Mouse (Mus musculus): ENCODE results near the gene Ubap1l. TPM values are rescaled to one million over a fixed set of nuclear protein-coding genes. Genes with fewer than 3 reads are reported as not detected.

Ubap1l gene
- polyA plus RNA-seq, 1 experiment from 2014 or later, result 1.6 TPM

- WGBS, result 85% methylated on average over 9 of the region's 9 CpGs
- ATAC-seq (ENCODE audit: low FRiP score, low read depth), result no peak
Measured at GRCm38 (mm10) chr9:65375163-65375934, 14.5 kb downstream of the Ubap1l start.

GRCm38 (mm10) chr9:65381017-65381590 lies 20.3 kb downstream of the Ubap1l start:
- WGBS, result 78% methylated on average over 4 of the region's 4 CpGs

More at GRCm38 (mm10) chr9:65375163-65375934, 14.5 kb downstream of the Ubap1l start:
- Histone ChIP-seq H3K4me2 (replicated peaks) (no peak overlapping the region), H3K36me3 (peaks cover 27% of the 10 kb centered on the region), H3K9me3 (no peaks in the 10 kb centered on the region), H3K4me1 (no peaks in the 10 kb centered on the region), H3K27ac (no peak overlapping the region), H3K4me3 (no peak overlapping the region), H3K27me3 (replicated peaks) (no peaks in the 10 kb centered on the region), H3K9ac (no peak overlapping the region; the same call in 1 of the 2 replicates)

GRCm38 (mm10) chr9:65382031-65382750 lies 21.4 kb downstream of the Ubap1l start:
- H3K27ac ChIP-seq, result no peak overlapping the region

More at GRCm38 (mm10) chr9:65381017-65381590, 20.3 kb downstream of the Ubap1l start:
- Histone ChIP-seq H3K4me1 (0 out of 2 replicates have a peak, but pooled peaks cover under 1% of the 10 kb centered on the region), H3K27me3 (replicated peaks) (no peaks in the 10 kb centered on the region), H3K9me3 (no peaks in the 10 kb centered on the region), H3K27ac (no peak overlapping the region), H3K9ac (no peak overlapping the region), H3K4me3 (no peak overlapping the region), H3K36me3 (peaks cover 8% of the 10 kb centered on the region; the same call in 1 of the 2 replicates), H3K4me2 (replicated peaks) (no peak overlapping the region)
- no peak for ATAC-seq (ENCODE audit: low FRiP score, low read depth)

GRCm38 (mm10) chr9:65382751-65383097 lies 21.9 kb downstream of the Ubap1l start:
- no peaks in the 10 kb centered on the region for H3K27me3 ChIP-seq (replicated peaks)
- H3K9me3 ChIP-seq, result no peaks in the 10 kb centered on the region
- H3K27ac ChIP-seq, result no peak overlapping the region
- H3K4me2 ChIP-seq (replicated peaks), result no peak overlapping the region
- H3K9ac ChIP-seq, result no peak overlapping the region
- ATAC-seq (ENCODE audit: low FRiP score, low read depth), result no peak
- H3K36me3 ChIP-seq, result 0 out of 2 replicates have a peak, but pooled peaks cover 6% of the 10 kb centered on the region
- H3K4me1 ChIP-seq, result peaks cover 4% of the 10 kb centered on the region; the same call in 1 of the 2 replicates
- WGBS, result 73% methylated on average over 3 of the region's 3 CpGs
- no peak overlapping the region for H3K4me3 ChIP-seq

More at GRCm38 (mm10) chr9:65382031-65382750, 21.4 kb downstream of the Ubap1l start:
- Histone ChIP-seq H3K4me2 (replicated peaks) (no peak overlapping the region), H3K9me3 (no peaks in the 10 kb centered on the region), H3K9ac (no peak overlapping the region), H3K4me3 (no peak overlapping the region), H3K27me3 (replicated peaks) (no peaks in the 10 kb centered on the region), H3K36me3 (0 out of 2 replicates have a peak, but pooled peaks cover 8% of the 10 kb centered on the region), H3K4me1 (peaks cover 4% of the 10 kb centered on the region; the same call in 1 of the 2 replicates)
- 78% methylated on average over 6 of the region's 6 CpGs for WGBS
- ATAC-seq (ENCODE audit: low FRiP score, low read depth), result no peak

- Histone ChIP-seq H3K4me2 (replicated peaks) (no peak overlapping the region), H3K36me3 (no peaks in the 10 kb centered on the region), H3K27me3 (replicated peaks) (peaks cover 4% of the 10 kb centered on the region), H3K9ac (no peak overlapping the region), H3K27ac (no peak overlapping the region), H3K4me1 (peaks cover 4% of the 10 kb centered on the region; the same call in 1 of the 2 replicates), H3K9me3 (no peaks in the 10 kb centered on the region), H3K4me3 (no peak overlapping the region)
- 45% methylated on average over 3 of the region's 3 CpGs for WGBS
- ATAC-seq (ENCODE audit: low FRiP score, low read depth), result no peak
Measured at GRCm38 (mm10) chr9:65384276-65384675, 23.4 kb downstream of the Ubap1l start.

- ATAC-seq (ENCODE audit: low FRiP score, low read depth), result no peak
- Histone ChIP-seq H3K4me2 (replicated peaks) (no peak overlapping the region), H3K9ac (no peak overlapping the region), H3K9me3 (no peaks in the 10 kb centered on the region), H3K27ac (no peak overlapping the region), H3K4me1 (peaks cover 8% of the 10 kb centered on the region; the same call in 1 of the 2 replicates), H3K36me3 (no peaks in the 10 kb centered on the region), H3K4me3 (no peak overlapping the region), H3K27me3 (replicated peaks) (peaks cover 27% of the 10 kb centered on the region)
- WGBS, result 12% methylated on average over 8 of the region's 8 CpGs
Measured at GRCm38 (mm10) chr9:65386373-65387140, 25.7 kb downstream of the Ubap1l start.

GRCm38 (mm10) chr9:65390752-65391612 lies 30.1 kb downstream of the Ubap1l start:
- Histone ChIP-seq H3K27me3 (replicated peaks) (peaks cover 44% of the 10 kb centered on the region), H3K9ac (no peak overlapping the region; the same call in 1 of the 2 replicates), H3K27ac (no peak overlapping the region), H3K9me3 (no peaks in the 10 kb centered on the region), H3K4me2 (replicated peaks) (peak overlapping the region; percentile 63), H3K4me1 (peaks cover 9% of the 10 kb centered on the region; the same call in 1 of the 2 replicates), H3K36me3 (no peaks in the 10 kb centered on the region), H3K4me3 (peak overlapping the region; percentile 37)
- WGBS, result 18% methylated on average over 96 of the region's 96 CpGs
- ATAC-seq (ENCODE audit: low FRiP score, low read depth), result no peak

- no peak for ATAC-seq (ENCODE audit: low FRiP score, low read depth)
Measured at GRCm38 (mm10) chr9:65391613-65391964, 30.7 kb downstream of the Ubap1l start, which contains the start of gene Kbtbd13. Gene Kbtbd13 (minus strand): TSS chr9:65391652.

GRCm38 (mm10) chr9:65392638-65393364 lies 32.0 kb downstream of the Ubap1l start:
- Histone ChIP-seq H3K36me3 (no peaks in the 10 kb centered on the region), H3K27me3 (replicated peaks) (peaks cover 44% of the 10 kb centered on the region), H3K4me2 (replicated peaks) (no peak overlapping the region), H3K27ac (no peak overlapping the region), H3K4me1 (0 out of 2 replicates have a peak, but pooled peaks cover 5% of the 10 kb centered on the region), H3K9me3 (no peaks in the 10 kb centered on the region), H3K4me3 (no peak overlapping the region), H3K9ac (no peak overlapping the region)
- ATAC-seq (ENCODE audit: low FRiP score, low read depth), result no peak
- 30% methylated on average over 6 of the region's 6 CpGs for WGBS

More at GRCm38 (mm10) chr9:65391613-65391964, 30.7 kb downstream of the Ubap1l start, which contains the start of gene Kbtbd13:
- no peak within 1 kb of the TSS for H3K27ac ChIP-seq
- WGBS, result 39% methylated on average over 8 of the region's 8 CpGs
- H3K4me3 ChIP-seq, result peak within 1 kb of the TSS; percentile 37
- H3K27me3 ChIP-seq (replicated peaks), result peaks cover 44% of the 10 kb centered on the region
- no peak within 1 kb of the TSS; the same call in 1 of the 2 replicates for H3K9ac ChIP-seq
- H3K4me2 ChIP-seq (replicated peaks), result peak within 1 kb of the TSS; percentile 63
- peaks cover 5% of the 10 kb centered on the region; the same call in 1 of the 2 replicates for H3K4me1 ChIP-seq
- H3K9me3 ChIP-seq, result no peaks in the 10 kb centered on the region
- H3K36me3 ChIP-seq, result no peaks in the 10 kb centered on the region

- Histone ChIP-seq H3K27me3 (replicated peaks) (peaks cover 44% of the 10 kb centered on the region), H3K4me3 (no peak overlapping the region), H3K4me2 (replicated peaks) (no peak overlapping the region), H3K4me1 (peaks cover 13% of the 10 kb centered on the region), H3K9me3 (no peaks in the 10 kb centered on the region), H3K9ac (no peak overlapping the region), H3K27ac (no peak overlapping the region), H3K36me3 (no peaks in the 10 kb centered on the region)
- 55% methylated on average over 2 of the region's 2 CpGs for WGBS
- ATAC-seq (ENCODE audit: low FRiP score, low read depth), result no peak
Measured at GRCm38 (mm10) chr9:65393606-65394005, 32.8 kb downstream of the Ubap1l start.
